Mouse (Mus musculus): Measurements from ENCODE around the gene Map2k6. TPM values are rescaled to one million over a fixed set of nuclear protein-coding genes. Genes with fewer than 3 reads are reported as not detected.

Map2k6 gene
- total and polyA plus RNA-seq, 3 experiments = 1.9 to 3.2 TPM; not detected in 1

DNA sequence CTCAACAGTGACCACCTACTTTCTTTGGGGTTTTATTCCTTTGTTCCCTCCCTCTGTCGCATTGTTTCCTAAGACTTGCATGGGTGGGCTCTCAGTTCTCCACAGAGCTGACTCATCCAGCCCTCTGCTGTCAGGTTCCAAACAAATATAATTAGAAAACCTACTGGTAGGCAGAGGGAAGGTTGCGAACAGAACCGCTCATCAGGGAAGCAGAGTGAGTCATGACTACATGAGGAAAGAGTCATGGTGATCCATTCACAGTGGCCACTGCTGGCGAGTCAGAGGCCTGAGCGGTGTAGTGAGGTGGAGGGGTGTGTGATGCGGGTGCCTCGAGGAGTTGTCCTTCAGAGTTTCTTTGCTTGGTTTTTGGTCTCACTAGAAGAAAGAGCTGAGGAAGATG, 112.5 kb downstream of the Map2k6 start:
- Histone ChIP-seq H3K79me2 (ENCODE audit: control insufficient read depth, insufficient read depth, low read length, poor library complexity) (no peaks in the 10 kb centered on the region), H3K27ac (ENCODE audit: control insufficient read depth, low read depth, low read length) (no peak overlapping the region), H3K9ac (ENCODE audit: control insufficient read depth, low read depth, low read length, poor library complexity, severe bottlenecking) (no peak overlapping the region), H3K9me3 (replicated peaks; ENCODE audit: insufficient read depth, low read length) (no peaks in the 10 kb centered on the region), H3K4me3 (ENCODE audit: control insufficient read depth in 1 of 2, insufficient read depth in 1 of 2, low read depth in 2 of 2, low read length in 2 of 2) (no peak overlapping the region), H3K36me3 (ENCODE audit: control insufficient read depth in 1 of 2, insufficient read depth in 2 of 2, low read length in 2 of 2) (no peaks in the 10 kb centered on the region), H3K4me1 (ENCODE audit: control insufficient read depth in 1 of 2, insufficient read depth in 2 of 2, low read length in 2 of 2) (no peaks in the 10 kb centered on the region), H3K27me3 (ENCODE audit: control insufficient read depth in 1 of 2, insufficient read depth in 2 of 2, low read length in 2 of 2) (no peaks in the 10 kb centered on the region)
- DNase-seq (ENCODE audit: low read depth, low spot score) = no peak
- TF ChIP-seq RCOR1 (IDR thresholded peaks at IDR 0.05; ENCODE audit: low read depth, low read length) (no peak), ELF1 (IDR thresholded peaks at IDR 0.05; ENCODE audit: low read depth, low read length) (no peak), MAFK (IDR thresholded peaks at IDR 0.05; ENCODE audit: borderline replicate concordance, low read depth, low read length) (no peak), MYC (IDR thresholded peaks at IDR 0.05; ENCODE audit: low read depth, low read length) (no peak), USF1 (IDR thresholded peaks at IDR 0.05; ENCODE audit: low read depth, low read length) (no peak), ZMIZ1 (IDR thresholded peaks at IDR 0.05; ENCODE audit: low read depth, low read length) (no peak), MAZ (IDR thresholded peaks at IDR 0.05; ENCODE audit: low read depth, low read length) (no peak), TAL1 (IDR thresholded peaks at IDR 0.05; ENCODE audit: low read length) (no peak), CHD2 (IDR thresholded peaks at IDR 0.05; ENCODE audit: low read length) (no peak), BHLHE40 (IDR thresholded peaks at IDR 0.05; ENCODE audit: borderline replicate concordance, low read depth, low read length) (no peak), MYB (IDR thresholded peaks at IDR 0.05; ENCODE audit: low read depth, low read length) (no peak), MXI1 (IDR thresholded peaks at IDR 0.05; ENCODE audit: low read depth, low read length) (no peak), MEF2A (IDR thresholded peaks at IDR 0.05; ENCODE audit: extremely low read depth, insufficient replicate concordance, low read depth, low read length, poor library complexity, severe bottlenecking) (no peak)

DNA sequence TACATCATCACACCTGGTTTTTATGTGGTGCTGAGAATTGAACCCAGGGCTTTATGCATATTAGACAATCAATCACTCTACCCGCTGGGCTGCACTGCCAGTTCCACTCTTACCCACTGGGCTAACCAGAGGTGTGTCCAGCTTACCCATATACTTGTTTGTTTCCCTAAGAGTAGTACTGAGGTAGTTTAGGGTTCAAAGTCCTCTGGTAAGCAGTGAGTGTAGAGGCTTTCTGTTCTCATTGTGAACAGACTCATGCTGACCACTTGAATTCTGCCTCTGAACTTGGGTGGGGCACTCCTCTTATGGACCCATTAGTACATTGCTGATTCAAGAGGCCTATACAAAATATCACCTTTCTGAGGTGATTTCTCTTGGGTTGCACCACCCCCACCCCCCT, 119.7 kb downstream of the Map2k6 start:
- H3K9me3 ChIP-seq (replicated peaks; ENCODE audit: insufficient read depth, low read length) = no peaks in the 10 kb centered on the region
- H3K27ac ChIP-seq (ENCODE audit: control insufficient read depth, low read depth, low read length) = no peak overlapping the region
- H3K9ac ChIP-seq (ENCODE audit: control insufficient read depth, low read depth, low read length, poor library complexity, severe bottlenecking) = no peak overlapping the region
- DNase-seq (ENCODE audit: low read depth, low spot score) = no peak
- no peaks in the 10 kb centered on the region for H3K27me3 ChIP-seq (ENCODE audit: control insufficient read depth in 1 of 2, insufficient read depth in 2 of 2, low read length in 2 of 2)
- H3K4me1 ChIP-seq (ENCODE audit: control insufficient read depth in 1 of 2, insufficient read depth in 2 of 2, low read length in 2 of 2) = no peaks in the 10 kb centered on the region
- TF ChIP-seq POLR2A (IDR thresholded peaks at IDR 0.05; ENCODE audit: control insufficient read depth in 1 of 2, insufficient read depth in 1 of 2, low read depth in 1 of 2, low read length in 2 of 2, poor library complexity in 1 of 2) (no peak), MAX (IDR thresholded peaks at IDR 0.05; ENCODE audit: low read length) (no peak), ELF1 (IDR thresholded peaks at IDR 0.05; ENCODE audit: low read depth, low read length) (no peak), MEF2A (IDR thresholded peaks at IDR 0.05; ENCODE audit: extremely low read depth, insufficient replicate concordance, low read depth, low read length, poor library complexity, severe bottlenecking) (no peak), E2F4 (IDR thresholded peaks at IDR 0.05; ENCODE audit: borderline replicate concordance, low read depth, low read length) (no peak), ZMIZ1 (IDR thresholded peaks at IDR 0.05; ENCODE audit: low read depth, low read length) (no peak), CHD1 (IDR thresholded peaks at IDR 0.05; ENCODE audit: low read depth, low read length) (no peak), MAFK (IDR thresholded peaks at IDR 0.05; ENCODE audit: borderline replicate concordance, low read depth, low read length) (no peak), POLR2AphosphoS2 (IDR thresholded peaks at IDR 0.05; ENCODE audit: low read length) (no peak), MXI1 (IDR thresholded peaks at IDR 0.05; ENCODE audit: low read depth, low read length) (no peak), RAD21 (IDR thresholded peaks at IDR 0.05; ENCODE audit: low read depth, low read length) (no peak), GABPA (IDR thresholded peaks at IDR 0.05; ENCODE audit: low read depth, low read length) (no peak), MYB (IDR thresholded peaks at IDR 0.05; ENCODE audit: low read depth, low read length) (no peak), TBP (IDR thresholded peaks at IDR 0.05; ENCODE audit: low read depth, low read length) (no peak), GATA1 (IDR thresholded peaks at IDR 0.05; ENCODE audit: low read depth, low read length) (no peak)
- H3K4me3 ChIP-seq (ENCODE audit: control insufficient read depth in 1 of 2, insufficient read depth in 1 of 2, low read depth in 2 of 2, low read length in 2 of 2) = no peak overlapping the region
- no peaks in the 10 kb centered on the region for H3K79me2 ChIP-seq (ENCODE audit: control insufficient read depth, insufficient read depth, low read length, poor library complexity)
- no peaks in the 10 kb centered on the region for H3K36me3 ChIP-seq (ENCODE audit: control insufficient read depth in 1 of 2, insufficient read depth in 2 of 2, low read length in 2 of 2)

All from MEL (cell line).